Mouse (Mus musculus) ovary, postnatal 36 days (tissue): ENCODE measurements around the gene Olfr1051.
"Not testable (repeated sequence)": the region's sequence is repeated elsewhere in the genome, so short reads cannot be mapped to it uniquely, and the experiment has no call there.

ENCODE experiments used
- DNase-seq: peaks from one replicate; pipeline ENCODE4 v3.0.0; 2022; ENCODE audit warnings: low spot score, mixed read lengths

Gene Olfr1051

GRCm38 (mm10) chr2:86278988-86279387 lies at the start of gene Olfr1051:
Gene Olfr1051 (minus strand): TSS chr2:86279088.
- not testable (repeated sequence) for DNase-seq

- no peak for DNase-seq
Observed at GRCm38 (mm10) chr2:86315184-86315583, 36.3 kb upstream of the Olfr1051 start, which contains the start of gene Olfr1053. Gene Olfr1053 (minus strand): TSS chr2:86315284.

- DNase-seq, result no peak
Observed at GRCm38 (mm10) chr2:86292155-86292554, 13.3 kb upstream of the Olfr1051 start, which contains the start of gene Olfr1052. Gene Olfr1052 (plus strand): TSS chr2:86292455.

- DNase-seq, result not testable (repeated sequence)
Observed at GRCm38 (mm10) chr2:86258228-86258627, 20.7 kb downstream of the Olfr1051 start, which contains the start of gene Olfr1049. Gene Olfr1049 (minus strand): TSS chr2:86258328.

GRCm38 (mm10) chr2:86240189-86240588 lies 38.7 kb downstream of the Olfr1051 start, which contains the start of gene Olfr1048:
Gene Olfr1048 (minus strand): TSS chr2:86240289.
- DNase-seq, result no peak

- DNase-seq, result no peak
Observed at GRCm38 (mm10) chr2:86231301-86231700, 47.6 kb downstream of the Olfr1051 start, which contains the start of gene Olfr1047. Gene Olfr1047 (minus strand): TSS chr2:86231401.
